In the genomic region with DNA sequence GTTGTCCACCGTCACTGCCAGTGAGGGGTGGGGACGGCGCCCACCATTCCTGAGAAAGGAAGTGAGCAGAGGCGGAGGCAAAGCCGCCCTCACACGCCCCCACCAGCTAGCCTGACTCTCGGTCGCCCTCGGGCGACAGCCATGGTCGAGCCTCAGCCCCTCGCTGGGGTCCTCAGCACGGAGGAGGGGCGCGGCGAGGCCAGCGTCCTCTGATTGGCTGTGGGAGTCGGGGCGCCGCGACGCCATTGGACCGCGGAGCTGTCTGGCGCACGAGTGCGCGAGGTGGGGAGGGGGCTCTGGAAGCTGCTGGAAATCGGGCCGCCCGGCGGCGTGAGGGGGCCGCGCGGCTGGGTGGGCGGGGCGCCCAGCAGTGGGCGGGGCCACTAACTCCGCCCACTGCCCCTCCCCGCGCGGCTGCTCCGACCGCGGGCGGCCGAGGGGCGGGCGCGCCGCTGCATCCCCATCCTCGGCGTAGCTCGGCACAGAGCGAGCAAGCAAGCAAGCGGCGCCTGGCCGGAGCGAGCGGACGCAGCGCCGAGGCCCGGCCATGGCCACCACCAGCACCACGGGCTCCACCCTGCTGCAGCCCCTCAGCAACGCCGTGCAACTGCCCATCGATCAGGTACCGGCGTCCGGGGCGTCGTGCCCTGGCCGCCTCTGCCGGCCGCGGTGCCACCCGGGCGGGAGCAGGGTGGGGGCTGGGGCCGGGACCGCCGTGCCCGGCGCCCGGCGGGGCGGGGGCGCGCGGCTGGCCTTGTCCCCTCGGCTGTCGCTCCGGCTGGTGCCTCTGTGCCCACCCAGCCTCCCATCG, we compare ENCODE assay signal across 8 mouse cellular contexts. TPM values are rescaled to one million over a fixed set of nuclear protein-coding genes. Genes with fewer than 3 reads are reported as not detected.
DNase-seq lines count a peak whose midpoint lies in the region; ATAC-seq and TF ChIP-seq lines count a peak whose summit lies in the region.

No protein-coding gene starts in this region.

- peak overlapping the region; percentile 87 for H3K4me3 ChIP-seq in hindbrain, embryonic 11.5 days (ENCODE audit: low read depth, low read length)

- H3K9ac ChIP-seq in hindbrain, embryonic 11.5 days (ENCODE audit: low read depth, low read length) = peak overlapping the region; percentile 95

- no peaks in the 10 kb centered on the region for H3K36me3 ChIP-seq in hindbrain, embryonic 11.5 days (ENCODE audit: control insufficient read depth, insufficient read depth, low read length)

- H3K4me2 ChIP-seq in hindbrain, embryonic 11.5 days (replicated peaks; ENCODE audit: low read depth, low read length) = peak overlapping the region; percentile 56

- in situ Hi-C loops in Patski (cut with MboI; ENCODE audit: low pct_unique_long_range_greater_than_20kb) = loop anchor here (10.0 kb wide), 1 partner anchor 117 kb away; no protein-coding TSS in a partner anchor

- DNase-seq in Patski (ENCODE audit: low read depth, low spot score) = no peak
- DNase-seq in cerebellum, adult 9-11 months = peak; percentile 75
- DNase-seq in frontal cortex, adult 2 months (ENCODE audit: extremely low spot score in 1 of 2, low spot score in 1 of 2) = peak; percentile 68 to 84
- DNase-seq in hindbrain, embryonic 11.5 days (ENCODE audit: low spot score) = peak; percentile 97
- DNase-seq in layer of hippocampus, postnatal 25 days (ENCODE audit: extremely low spot score in 1 of 2, low spot score in 1 of 2) = peak; percentile 73 to 84
- peak; percentile 80 for DNase-seq in lung, postnatal 14 days
- peak; percentile 87 for DNase-seq in retina, postnatal 7 days (ENCODE audit: low read depth, low spot score)
- peak; percentile 65 to 66 for DNase-seq in urinary bladder, adult 18-20 months (ENCODE audit: low spot score in 2 of 2)

- H3K27me3 ChIP-seq in Patski = no peaks in the 10 kb centered on the region
- H3K27me3 ChIP-seq in hindbrain, embryonic 11.5 days (ENCODE audit: control insufficient read depth, insufficient read depth, low read length) = no peaks in the 10 kb centered on the region

- no peaks in the 10 kb centered on the region for H3K9me3 ChIP-seq in hindbrain, embryonic 11.5 days (ENCODE audit: control insufficient read depth, low read length)

- H3K27ac ChIP-seq in hindbrain, embryonic 11.5 days (ENCODE audit: low read depth, low read length) = peak overlapping the region; percentile 98

- WGBS in hindbrain, embryonic 11.5 days = 1% methylated on average over 40 of the region's 95 CpGs

- POLR2A ChIA-PET in Patski (lab: Charles Lee) = interaction anchor here (1.1 kb wide), 1 partner anchor 10 kb away, joined by 3 read pairs; no protein-coding TSS in a partner anchor

- peak; percentile 94 for ATAC-seq in Patski
- peak; percentile 100 for ATAC-seq in hindbrain, embryonic 11.5 days (ENCODE audit: low FRiP score)

- CTCF ChIA-PET in Patski (lab: Charles Lee) = interaction anchor here (0.8 kb wide), 1 partner anchor 76 kb away, joined by 3 read pairs; no protein-coding TSS in a partner anchor

- no peaks in the 10 kb centered on the region for H3K4me1 ChIP-seq in hindbrain, embryonic 11.5 days (replicated peaks; ENCODE audit: control insufficient read depth, insufficient read depth, low read length)

- peak; percentile 44 for TF ChIP-seq CTCF in Patski (IDR thresholded peaks at IDR 0.05)

RNA-seq across cellular contexts. Expression of gene Mboat2, which starts 0.7 kb away (rescaled TPM):
- polyA plus RNA-seq in Patski (2021) = 24.4 TPM
- 33.3 and 33.8 TPM in 2 replicates for polyA plus RNA-seq in frontal cortex, adult 2 months (2012; rRNA removed)
- polyA plus RNA-seq in hindbrain, embryonic 11.5 days (2014; fragmentation: Nextera tagmentation; extraction: Ambion mirVana) = 59.5 and 61.2 TPM in 2 replicates
- 10 to 100 TPM; 70.2 to 79.6 TPM for total RNA-seq in layer of hippocampus, postnatal 25 days (2021)
